Mouse (Mus musculus) megakaryocyte, embryonic 14.5 days (primary cell): ENCODE data around the gene Ntm.

ENCODE experiments used
- FLI1 ChIP-seq: IDR thresholded peaks from 2 replicates; pipeline ENCODE4 v1.6.1; 2012; ENCODE audit warnings: low read length, inconsistent platforms, mixed read lengths
- GATA1 ChIP-seq: IDR thresholded peaks from 3 replicates; pipeline ENCODE4 v1.6.1; 2012; ENCODE audit warnings: mixed read lengths, low read length, inconsistent platforms, borderline replicate concordance

- TF ChIP-seq FLI1 (no peak), GATA1 (no peak)
These were observed 75.0 kb downstream of the Ntm start for GRCm38 (mm10) chr9:29887924-29888323.
